Mouse (Mus musculus) limb, embryonic 10.5 days (tissue): Measurements from ENCODE around the gene Rft1. TPM values are rescaled to one million over a fixed set of nuclear protein-coding genes. Genes with fewer than 3 reads are reported as not detected.
"Not testable (repeated sequence)": the region's sequence is repeated elsewhere in the genome, so short reads cannot be mapped to it uniquely, and the experiment has no call there.

Experiments used
- DNase-seq: peaks from one replicate; pipeline ENCODE4 v3.0.0-alpha.2; 2017; ENCODE audit warnings: low spot score
- H3K27ac ChIP-seq: fragments of 300-500 bp; sonication (generic); 2 replicates; pipeline ENCODE4 v1.5.1; 2016; ENCODE audit warnings: mild to moderate bottlenecking
- H3K27me3 ChIP-seq: fragments of 300-500 bp; sonication (generic); 2 replicates; pipeline ENCODE4 v1.6.1; 2016; ENCODE audit warnings: low read depth, mild to moderate bottlenecking; ENCODE audit not compliant: poor library complexity, severe bottlenecking
- H3K36me3 ChIP-seq: fragments of 300-500 bp; sonication (generic); 2 replicates; pipeline ENCODE4 v1.6.1; 2016; ENCODE audit warnings: mild to moderate bottlenecking, moderate library complexity
- H3K4me1 ChIP-seq: fragments of 300-500 bp; sonication (generic); 2 replicates; pipeline ENCODE4 v1.6.1; 2016
- H3K4me3 ChIP-seq: fragments of 300-500 bp; sonication (generic); 2 replicates; pipeline ENCODE4 v1.5.1; 2016; ENCODE audit warnings: mild to moderate bottlenecking, moderate library complexity
- H3K9me3 ChIP-seq: fragments of 300-500 bp; sonication (generic); replicated peaks from 2 replicates; pipeline ENCODE4 v1.6.1; 2016; ENCODE audit warnings: mild to moderate bottlenecking
- WGBS: fragments of 180-500 bp; shearing (Covaris S2); methylation state at CpG from one replicate; pipeline ENCODE4 v1.1.7; 2016; 5-methylcytosine and 5-hydroxymethylcytosine counted together
- polyA plus RNA-seq: library from polyadenylated mRNA; unstranded; fragments of >200 nt; fragmentation: Nextera tagmentation; extraction: Ambion mirVana; gene quantifications from 2 replicates; pipeline ENCODE4 v1.2.1, GENCODE M21; 2016

Gene Rft1
- polyA plus RNA-seq, 1 experiment from 2014 or later, result 19.3 TPM

GRCm38 (mm10) chr14:30697407-30698052, 43.4 kb downstream of the Rft1 start:
- Histone ChIP-seq H3K4me3 (no peak overlapping the region), H3K9me3 (no peaks in the 10 kb centered on the region), H3K27ac (no peak overlapping the region), H3K27me3 (no peaks in the 10 kb centered on the region), H3K36me3 (peaks cover 11% of the 10 kb centered on the region), H3K4me1 (peaks cover 7% of the 10 kb centered on the region; the same call in 1 of the 2 replicates)
- DNase-seq, result no peak
- 84% methylated on average over 15 of the region's 15 CpGs for WGBS

DNA sequence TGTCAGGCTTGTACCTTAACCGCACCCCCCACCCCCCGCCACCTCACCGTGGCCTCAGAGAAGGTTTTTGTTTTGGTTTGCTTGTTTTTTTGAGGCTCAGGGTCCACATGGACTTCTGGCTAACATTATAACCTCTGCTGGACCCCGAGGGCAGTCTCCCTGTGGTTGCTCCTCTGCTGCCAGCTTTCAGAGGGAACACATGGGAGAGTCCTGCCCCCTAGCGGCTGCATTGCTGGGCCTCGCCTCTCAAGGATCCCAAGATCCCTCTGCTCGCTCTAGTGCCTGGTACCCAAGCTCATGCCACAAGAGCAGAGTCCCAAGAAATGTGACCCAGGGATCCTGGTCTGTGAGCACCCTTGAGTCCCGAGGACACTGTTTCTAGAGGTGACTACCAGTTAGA, 45.5 kb downstream of the Rft1 start:
- H3K27ac ChIP-seq, result no peak overlapping the region
- no peaks in the 10 kb centered on the region for H3K9me3 ChIP-seq
- H3K36me3 ChIP-seq, result no peaks in the 10 kb centered on the region
- H3K27me3 ChIP-seq, result no peaks in the 10 kb centered on the region
- DNase-seq, result peak; percentile 82
- peaks cover 7% of the 10 kb centered on the region; the same call in 1 of the 2 replicates for H3K4me1 ChIP-seq
- 29% methylated on average over 8 of the region's 8 CpGs for WGBS
- no peak overlapping the region for H3K4me3 ChIP-seq

DNA sequence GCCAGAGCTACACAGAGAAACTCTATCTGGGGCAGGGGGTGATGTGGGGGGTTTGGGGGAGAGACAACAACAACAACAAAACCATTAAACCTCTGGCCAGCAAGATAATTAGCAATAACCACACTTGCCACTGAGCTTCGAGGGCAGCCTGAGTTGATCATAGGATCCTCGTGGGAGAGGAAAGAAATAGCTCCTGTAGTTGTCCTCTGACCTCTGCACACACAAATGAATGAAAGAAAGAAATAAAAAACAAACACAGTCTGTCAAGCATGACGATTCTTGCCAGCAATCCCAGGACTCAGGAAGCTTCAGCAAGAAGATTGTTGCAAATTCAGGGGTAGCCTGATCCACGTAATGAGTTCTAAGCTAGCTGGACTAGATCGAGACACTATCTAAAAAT, 48.4 kb downstream of the Rft1 start:
- WGBS, result 62% methylated on average over 5 of the region's 5 CpGs
- no peak overlapping the region for H3K27ac ChIP-seq
- no peak for DNase-seq
- no peaks in the 10 kb centered on the region for H3K36me3 ChIP-seq
- H3K9me3 ChIP-seq, result no peaks in the 10 kb centered on the region
- H3K27me3 ChIP-seq, result no peaks in the 10 kb centered on the region
- peaks cover 5% of the 10 kb centered on the region; the same call in 1 of the 2 replicates for H3K4me1 ChIP-seq
- no peak overlapping the region for H3K4me3 ChIP-seq

GRCm38 (mm10) chr14:30703079-30703478, 48.9 kb downstream of the Rft1 start:
- Histone ChIP-seq H3K27me3 (no peaks in the 10 kb centered on the region), H3K4me1 (0 out of 2 replicates have a peak, but pooled peaks cover 3% of the 10 kb centered on the region)
- 86% methylated on average over 5 of the region's 5 CpGs for WGBS

DNA sequence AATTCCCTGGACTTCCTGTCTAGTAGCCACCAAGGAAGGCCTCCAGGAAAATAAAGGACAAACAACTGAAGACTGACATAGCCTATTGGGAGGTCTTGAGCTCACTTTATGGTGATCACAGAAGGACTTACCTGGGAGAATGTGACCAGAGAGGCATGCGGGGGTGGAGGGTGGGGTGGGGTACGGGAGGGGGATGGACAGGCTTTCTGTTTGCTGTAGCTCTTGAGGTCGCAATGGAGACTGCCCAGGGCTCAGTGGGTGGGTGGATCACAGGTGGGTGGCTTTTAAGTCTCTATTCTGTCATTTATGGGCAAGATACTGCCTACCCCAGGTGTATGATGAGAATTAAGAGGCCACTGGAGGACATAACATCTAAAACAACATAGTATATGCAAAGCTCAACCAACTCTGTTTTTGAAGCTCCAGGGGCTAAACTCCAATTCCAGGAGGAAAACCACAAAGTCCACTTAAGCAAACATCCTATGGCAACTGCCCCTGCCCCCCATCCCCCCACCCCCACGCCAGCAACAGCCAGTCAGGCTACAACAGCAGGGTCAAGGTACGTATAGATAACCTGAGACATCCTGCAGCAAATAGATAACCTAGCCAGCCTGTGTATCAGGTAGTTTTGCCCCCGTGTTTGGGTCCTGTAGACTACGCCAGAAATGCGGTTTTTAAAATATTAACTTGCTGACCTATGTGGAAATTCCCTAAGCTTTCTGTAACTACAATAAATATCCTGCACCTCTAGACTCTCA, 50.1 kb downstream of the Rft1 start:
- peak; percentile 12 for DNase-seq
- H3K36me3 ChIP-seq, result no peaks in the 10 kb centered on the region
- WGBS, result 84% methylated on average over 8 of the region's 8 CpGs
- H3K27ac ChIP-seq, result no peak overlapping the region
- H3K4me1 ChIP-seq, result 0 out of 2 replicates have a peak, but pooled peaks cover 3% of the 10 kb centered on the region
- no peak overlapping the region for H3K4me3 ChIP-seq
- no peaks in the 10 kb centered on the region for H3K9me3 ChIP-seq
- H3K27me3 ChIP-seq, result no peaks in the 10 kb centered on the region

More at GRCm38 (mm10) chr14:30703079-30703478, 48.9 kb downstream of the Rft1 start:
- Histone ChIP-seq H3K4me3 (no peak overlapping the region), H3K36me3 (no peaks in the 10 kb centered on the region), H3K9me3 (no peaks in the 10 kb centered on the region), H3K27ac (no peak overlapping the region)
- DNase-seq, result no peak

GRCm38 (mm10) chr14:30711892-30712291, 57.7 kb downstream of the Rft1 start:
- H3K27ac ChIP-seq, result no peak overlapping the region
- 89% methylated on average over 2 of the region's 2 CpGs for WGBS
- H3K27me3 ChIP-seq, result peaks cover 17% of the 10 kb centered on the region
- no peaks in the 10 kb centered on the region for H3K36me3 ChIP-seq
- H3K9me3 ChIP-seq, result no peaks in the 10 kb centered on the region
- DNase-seq, result no peak
- H3K4me3 ChIP-seq, result no peak overlapping the region
- H3K4me1 ChIP-seq, result peaks cover 11% of the 10 kb centered on the region

GRCm38 (mm10) chr14:30713769-30714168, 59.6 kb downstream of the Rft1 start:
- no peak for DNase-seq
- H3K27me3 ChIP-seq, result peaks cover 17% of the 10 kb centered on the region
- WGBS, result 86% methylated on average over 1 of the region's 1 CpGs
- no peak overlapping the region for H3K27ac ChIP-seq
- no peak overlapping the region for H3K4me3 ChIP-seq
- H3K9me3 ChIP-seq, result no peaks in the 10 kb centered on the region
- H3K4me1 ChIP-seq, result peaks cover 13% of the 10 kb centered on the region
- no peaks in the 10 kb centered on the region for H3K36me3 ChIP-seq

DNA sequence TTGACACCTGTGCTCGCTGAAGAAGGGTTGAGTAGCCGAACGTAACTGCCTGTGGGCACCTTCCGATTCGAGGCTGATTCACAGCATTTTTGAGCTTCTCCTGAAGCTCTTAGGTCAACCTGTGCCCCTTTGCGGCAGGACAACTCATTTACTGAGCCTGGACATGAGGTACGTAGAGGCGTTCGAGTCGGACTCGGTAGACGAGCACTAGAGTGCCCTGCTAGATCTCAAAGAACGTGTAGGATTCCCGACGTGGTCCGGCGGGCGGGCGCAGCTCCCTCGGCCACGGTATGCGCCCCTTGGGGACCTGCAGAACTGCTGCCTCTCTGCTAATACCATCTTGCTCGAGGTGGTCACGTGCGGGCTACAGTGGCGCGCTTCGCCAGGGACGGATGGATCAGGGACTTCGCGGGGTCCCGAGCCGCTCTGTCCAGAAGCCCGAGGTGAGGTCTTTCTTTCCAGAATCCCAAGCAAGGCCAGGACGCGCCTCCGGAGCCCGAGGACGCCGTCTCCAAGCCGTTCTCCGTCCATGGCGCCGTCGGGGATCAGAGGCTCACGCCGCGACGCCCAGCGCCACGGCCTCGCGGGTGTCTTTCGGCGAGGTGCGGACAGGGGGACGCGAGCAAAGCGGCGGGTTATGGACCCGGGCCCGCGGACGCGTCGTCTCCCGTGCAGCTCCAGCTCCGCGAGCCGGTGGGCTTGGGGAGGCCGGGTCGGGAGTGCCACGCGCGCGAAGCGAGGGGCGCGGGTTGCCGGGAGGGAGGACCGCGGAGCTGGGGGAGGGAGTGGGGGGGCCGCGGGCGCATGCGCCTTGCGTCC, 60.8 kb downstream of the Rft1 start, which contains the start of gene Sfmbt1:
Sfmbt1 (plus strand) TSS at position 51 of the 819 bp plus-strand sequence.
- Histone ChIP-seq H3K27me3 (peaks cover 17% of the 10 kb centered on the region), H3K4me1 (peaks cover 13% of the 10 kb centered on the region), H3K9me3 (no peaks in the 10 kb centered on the region), H3K36me3 (no peaks in the 10 kb centered on the region), H3K27ac (peak within 1 kb of the TSS; percentile 96), H3K4me3 (peak within 1 kb of the TSS; percentile 90)
- 2% methylated on average over 84 of the region's 87 CpGs for WGBS
- peak; percentile 74 for DNase-seq

DNA sequence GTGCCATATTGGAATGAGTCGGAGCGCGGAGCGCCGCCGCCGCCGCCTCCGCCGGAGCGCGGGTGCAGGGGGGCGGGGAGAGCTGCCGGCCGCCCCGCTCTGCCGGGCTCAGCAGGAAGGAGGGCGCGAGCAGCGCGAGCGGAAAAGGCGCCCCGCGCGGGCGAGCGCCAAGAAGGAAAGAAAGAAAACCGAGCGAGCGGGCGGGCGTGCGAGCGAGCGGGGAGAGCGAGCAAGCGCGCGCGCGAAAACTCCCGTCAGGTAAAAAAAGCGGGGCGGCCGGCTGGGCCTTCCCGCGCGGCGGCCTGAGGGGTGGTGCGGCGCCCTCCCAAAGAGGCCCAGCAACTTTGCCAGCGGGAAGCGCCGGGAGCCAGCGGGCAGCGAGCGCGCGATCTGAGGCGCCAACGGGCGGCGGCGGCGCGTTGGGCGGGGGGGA, 61.5 kb downstream of the Rft1 start:
- Histone ChIP-seq H3K36me3 (no peaks in the 10 kb centered on the region), H3K27ac (peak overlapping the region; percentile 96), H3K27me3 (peaks cover 17% of the 10 kb centered on the region), H3K4me1 (peaks cover 13% of the 10 kb centered on the region), H3K4me3 (peak overlapping the region; percentile 90), H3K9me3 (no peaks in the 10 kb centered on the region)
- WGBS, result 0% methylated on average over 66 of the region's 68 CpGs
- DNase-seq, result peak; percentile 86

- Histone ChIP-seq H3K9me3 (no peaks in the 10 kb centered on the region), H3K36me3 (no peaks in the 10 kb centered on the region), H3K4me3 (peak overlapping the region; percentile 90), H3K27ac (peak overlapping the region; percentile 96), H3K4me1 (peaks cover 13% of the 10 kb centered on the region), H3K27me3 (peaks cover 17% of the 10 kb centered on the region)
- under 1% methylated on average over 86 of the region's 106 CpGs for WGBS
- peak; percentile 85 for DNase-seq
These were observed 62.1 kb downstream of the Rft1 start for GRCm38 (mm10) chr14:30716051-30716952.

DNA sequence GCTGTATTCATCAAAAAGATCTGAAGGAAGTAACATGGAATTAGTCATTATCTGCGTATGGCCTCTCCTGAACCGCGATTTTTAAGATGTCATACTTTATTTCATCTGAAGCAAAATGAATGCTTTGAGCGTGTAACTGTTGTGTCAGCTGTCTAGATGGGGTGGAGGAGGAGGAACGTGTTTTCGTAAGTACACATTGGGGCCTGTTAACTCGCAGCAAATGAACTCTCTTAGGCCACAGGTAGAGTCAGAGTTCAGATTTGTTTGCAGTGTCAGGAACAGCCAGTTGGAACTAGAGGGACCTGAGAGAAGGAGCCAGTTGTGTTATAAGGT, 62.8 kb downstream of the Rft1 start:
- 8% methylated on average over 7 of the region's 7 CpGs for WGBS
- Histone ChIP-seq H3K9me3 (no peaks in the 10 kb centered on the region), H3K27me3 (peaks cover 17% of the 10 kb centered on the region), H3K4me1 (peaks cover 13% of the 10 kb centered on the region), H3K36me3 (no peaks in the 10 kb centered on the region), H3K27ac (no peak overlapping the region), H3K4me3 (peak overlapping the region; percentile 90)
- no peak for DNase-seq

DNA sequence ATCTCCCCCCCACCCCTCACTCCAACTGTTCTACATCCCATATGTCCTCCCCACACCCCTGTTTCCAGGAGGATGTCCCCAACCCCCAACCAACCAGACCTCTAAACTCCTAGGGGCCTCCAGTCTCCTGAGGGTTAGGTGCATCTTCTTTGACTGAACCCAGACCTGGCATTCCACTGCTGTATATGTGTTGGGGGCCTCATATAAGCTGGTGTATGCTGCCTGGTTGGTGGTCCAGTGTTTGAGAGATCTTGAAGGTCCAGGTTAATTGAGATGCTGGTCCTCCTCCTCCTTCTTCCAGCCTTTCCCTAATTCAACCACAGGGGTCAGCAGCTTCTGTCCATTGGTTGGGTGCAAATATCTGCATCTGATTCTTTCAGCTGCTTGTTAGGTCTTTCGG, 64.5 kb downstream of the Rft1 start:
- not testable (repeated sequence) for DNase-seq

More for the DNA sequence above, 64.5 kb downstream of the Rft1 start:
- 94% methylated on average over 1 of the region's 1 CpGs for WGBS
- not testable (repeated sequence) for H3K9me3 ChIP-seq, H3K36me3 ChIP-seq, H3K27ac ChIP-seq, H3K4me3 ChIP-seq
- Histone ChIP-seq H3K4me1 (peaks cover 13% of the 10 kb centered on the region), H3K27me3 (peaks cover 17% of the 10 kb centered on the region)
